In the genomic region with DNA sequence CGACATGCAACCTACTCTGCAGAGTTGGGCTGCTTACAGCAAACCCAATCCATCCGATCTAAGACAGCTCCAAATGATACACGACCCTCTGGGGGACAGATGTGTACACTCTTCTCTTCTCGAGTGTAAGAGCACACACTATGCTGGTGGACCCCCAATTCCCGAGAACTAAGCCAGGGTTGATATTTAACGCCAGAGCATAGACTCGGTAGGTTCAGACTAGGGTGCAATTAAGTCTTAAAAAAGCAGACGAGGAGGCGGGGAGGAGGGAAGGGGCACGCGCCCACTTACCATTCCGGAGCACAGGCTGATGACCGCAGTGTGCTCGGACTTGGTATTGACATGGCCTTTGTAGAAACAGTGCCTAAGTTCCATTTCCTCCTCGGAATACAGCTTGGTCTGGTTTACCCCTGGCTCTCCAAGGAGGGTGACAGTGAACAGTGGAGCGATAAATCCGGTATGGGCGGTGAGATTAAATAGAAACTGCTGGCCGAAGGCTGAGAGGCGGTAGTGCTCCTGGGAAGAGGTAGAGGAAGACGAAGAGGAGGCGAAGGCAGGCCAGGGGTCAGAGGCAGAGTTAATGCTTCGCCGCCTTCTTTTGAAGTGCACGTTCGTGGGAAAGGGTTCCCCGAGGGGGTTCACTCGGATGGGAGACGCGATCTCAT, we compare ENCODE assay signal across 8 mouse cellular contexts. TPM values are rescaled to one million over a fixed set of nuclear protein-coding genes. Genes with fewer than 3 reads are reported as not detected.
DNase-seq lines count a peak whose midpoint lies in the region; ATAC-seq and TF ChIP-seq lines count a peak whose summit lies in the region.

No protein-coding gene starts in this region.

- H3K27me3 ChIP-seq in spleen, adult 2 months (ENCODE audit: control insufficient read depth, insufficient read depth, low read length), result peaks cover 4% of the 10 kb centered on the region; the same call in 1 of the 2 replicates
- H3K27me3 ChIP-seq in forebrain, embryonic 16.5 days (replicated peaks; ENCODE audit: control insufficient read depth, insufficient read depth, low read length), result peaks cover 28% of the 10 kb centered on the region
- H3K27me3 ChIP-seq in intestine, embryonic 16.5 days (replicated peaks; ENCODE audit: control insufficient read depth, insufficient read depth, low read length), result no peaks in the 10 kb centered on the region; the same call in 1 of the 2 replicates

- 0 out of 2 replicates have a peak overlapping the region, but pooled peaks have one; percentile 5 for H3K9ac ChIP-seq in forebrain, embryonic 16.5 days (replicated peaks; ENCODE audit: low read depth, low read length)
- H3K9ac ChIP-seq in intestine, embryonic 16.5 days (ENCODE audit: low read depth, low read length), result peak overlapping the region; percentile 64

- TF ChIP-seq POLR2A in spleen, adult 2 months (IDR thresholded peaks at IDR 0.05; ENCODE audit: low read depth, low read length), result no peak
- no peak for TF ChIP-seq POLR2A in lung, adult 2 months (IDR thresholded peaks at IDR 0.05; ENCODE audit: borderline replicate concordance, extremely low read depth, low read depth, low read length)
- no peak for TF ChIP-seq POLR2A in olfactory bulb, adult 2 months (IDR thresholded peaks at IDR 0.05; ENCODE audit: insufficient read depth, low read depth, low read length)

- H3K4me2 ChIP-seq in forebrain, embryonic 16.5 days (ENCODE audit: low read length), result peak overlapping the region; percentile 98
- H3K4me2 ChIP-seq in intestine, embryonic 16.5 days (ENCODE audit: low read depth, low read length), result peak overlapping the region; percentile 95

- no peak for TF ChIP-seq CTCF in spleen, adult 2 months (IDR thresholded peaks at IDR 0.05; ENCODE audit: extremely low read depth, insufficient read depth, insufficient read length, insufficient replicate concordance)
- TF ChIP-seq CTCF in lung, adult 2 months (IDR thresholded peaks at IDR 0.05; ENCODE audit: insufficient read depth, low read length), result no peak
- no peak for TF ChIP-seq CTCF in olfactory bulb, adult 2 months (IDR thresholded peaks at IDR 0.05; ENCODE audit: insufficient read depth, low read depth, low read length)

- no peaks in the 10 kb centered on the region for H3K9me3 ChIP-seq in forebrain, embryonic 16.5 days (ENCODE audit: control insufficient read depth, low read length)
- no peaks in the 10 kb centered on the region for H3K9me3 ChIP-seq in intestine, embryonic 16.5 days (ENCODE audit: control insufficient read depth, low read length)

- no peak overlapping the region; the same call in 1 of the 2 replicates for H3K27ac ChIP-seq in spleen, adult 2 months (ENCODE audit: insufficient read depth, low read length)
- no peak overlapping the region for H3K27ac ChIP-seq in forebrain, embryonic 16.5 days (ENCODE audit: low read length)
- peak overlapping the region; percentile 80 for H3K27ac ChIP-seq in intestine, embryonic 16.5 days (ENCODE audit: low read length)
- H3K27ac ChIP-seq in olfactory bulb, adult 2 months (ENCODE audit: insufficient read depth, low read depth, low read length), result no peak overlapping the region

- peak overlapping the region; percentile 34 for H3K4me3 ChIP-seq in spleen, adult 2 months (ENCODE audit: extremely low read depth, insufficient read depth, insufficient read length)
- peak overlapping the region; percentile 50 for H3K4me3 ChIP-seq in forebrain, embryonic 16.5 days (replicated peaks; ENCODE audit: low read length)
- H3K4me3 ChIP-seq in intestine, embryonic 16.5 days (ENCODE audit: low read length), result peak overlapping the region; percentile 69
- peak overlapping the region; percentile 84 for H3K4me3 ChIP-seq in lung, adult 2 months (replicated peaks; ENCODE audit: extremely low read depth, low read depth, low read length)
- peak overlapping the region; percentile 50 for H3K4me3 ChIP-seq in olfactory bulb, adult 2 months (ENCODE audit: insufficient read depth, low read depth, low read length)

- H3K4me1 ChIP-seq in spleen, adult 2 months (ENCODE audit: control insufficient read depth, insufficient read depth, insufficient read length), result no peaks in the 10 kb centered on the region
- peaks cover 36% of the 10 kb centered on the region for H3K4me1 ChIP-seq in forebrain, embryonic 16.5 days (replicated peaks; ENCODE audit: control insufficient read depth, insufficient read depth, low read length)
- H3K4me1 ChIP-seq in intestine, embryonic 16.5 days (ENCODE audit: control insufficient read depth, insufficient read depth, low read length), result peaks cover 5% of the 10 kb centered on the region
- peaks cover 7% of the 10 kb centered on the region for H3K4me1 ChIP-seq in lung, adult 2 months (ENCODE audit: control insufficient read depth, insufficient read depth, low read length)
- peaks cover 21% of the 10 kb centered on the region for H3K4me1 ChIP-seq in olfactory bulb, adult 2 months (ENCODE audit: control insufficient read depth, insufficient read depth, low read length)

- 2% methylated on average over 30 of the region's 30 CpGs for WGBS in spleen, adult 2 months
- under 1% methylated on average over 30 of the region's 30 CpGs for WGBS in forebrain, embryonic 16.5 days
- WGBS in intestine, embryonic 16.5 days, result under 1% methylated on average over 30 of the region's 30 CpGs
- WGBS in lung, adult 2 months, result under 1% methylated on average over 30 of the region's 30 CpGs
- WGBS in olfactory bulb, adult 2 months, result under 1% methylated on average over 30 of the region's 30 CpGs

- no peaks in the 10 kb centered on the region for H3K36me3 ChIP-seq in spleen, adult 2 months (ENCODE audit: control insufficient read depth, insufficient read depth, low read length)
- H3K36me3 ChIP-seq in forebrain, embryonic 16.5 days (ENCODE audit: control insufficient read depth, insufficient read depth), result no peaks in the 10 kb centered on the region
- H3K36me3 ChIP-seq in intestine, embryonic 16.5 days (ENCODE audit: control insufficient read depth, insufficient read depth, low read length), result no peaks in the 10 kb centered on the region

- DNase-seq in spleen, adult 2 months (ENCODE audit: low read depth in 1 of 2, low spot score in 2 of 2), result no peak
- DNase-seq in spleen, postnatal 14 days (ENCODE audit: low spot score in 2 of 2), result no peak
- DNase-seq in lung, adult 2 months, result peak; percentile 50
- DNase-seq in ovary, adult 18-20 months (ENCODE audit: low spot score), result no peak

- ATAC-seq in forebrain, embryonic 16.5 days, result no peak
- no peak for ATAC-seq in intestine, embryonic 16.5 days
- ATAC-seq in cerebellum, adult (ENCODE audit: insufficient number of reproducible peaks, low FRiP score, low TSS enrichment), result no peak

RNA-seq across cellular contexts. Expression of a gene that starts 1.4 kb away (rescaled TPM):
- 1.5 and 2.1 TPM in 2 replicates for polyA plus RNA-seq in spleen, adult 2 months (2012; rRNA removed)
- 1.1 and 1.3 TPM in 2 replicates for polyA plus RNA-seq in forebrain, embryonic 16.5 days (2015; fragmentation: Nextera tagmentation; extraction: Ambion mirVana)
- 7.9 and 9.4 TPM in 2 replicates for polyA plus RNA-seq in intestine, embryonic 16.5 days (2015; fragmentation: Nextera tagmentation; extraction: Ambion mirVana)
- polyA plus RNA-seq in lung, adult 2 months (2012; rRNA removed), result 6.7 and 12.2 TPM in 2 replicates
- not detected in 2 replicates for polyA plus RNA-seq in olfactory bulb, adult 2 months (2012; ENCODE audit: insufficient read depth, insufficient read length, low replicate concordance, missing spikeins)

Comparison
In these comparisons a context has a peak if more than half of its experiments do, and no peak if none do; other contexts are left out.
1. H3K4me3 ChIP-seq: peak in every context shown above with its lines; median percentile 84 in lung, adult 2 months; 69 in intestine, embryonic 16.5 days; 50 in forebrain, embryonic 16.5 days; 50 in olfactory bulb, adult 2 months; 34 in spleen, adult 2 months.